Mouse (Mus musculus) testis, adult 2 months (tissue): ENCODE measurements around the gene Tek.

Source experiments
- CTCF ChIP-seq: fragments of 200-500 bp; IDR thresholded peaks from 2 replicates; pipeline ENCODE4 v1.5.1; 2012; ENCODE audit warnings: low read depth, mild to moderate bottlenecking, inconsistent platforms, low read length, moderate library complexity; ENCODE audit not compliant: control insufficient read depth, insufficient read depth, insufficient replicate concordance
- POLR2A ChIP-seq: fragments of 200-500 bp; IDR thresholded peaks from 2 replicates; pipeline ENCODE4 v1.6.1; 2012; ENCODE audit warnings: low read depth, mild to moderate bottlenecking, inconsistent platforms, low read length, moderate library complexity; ENCODE audit not compliant: control insufficient read depth

DNA sequence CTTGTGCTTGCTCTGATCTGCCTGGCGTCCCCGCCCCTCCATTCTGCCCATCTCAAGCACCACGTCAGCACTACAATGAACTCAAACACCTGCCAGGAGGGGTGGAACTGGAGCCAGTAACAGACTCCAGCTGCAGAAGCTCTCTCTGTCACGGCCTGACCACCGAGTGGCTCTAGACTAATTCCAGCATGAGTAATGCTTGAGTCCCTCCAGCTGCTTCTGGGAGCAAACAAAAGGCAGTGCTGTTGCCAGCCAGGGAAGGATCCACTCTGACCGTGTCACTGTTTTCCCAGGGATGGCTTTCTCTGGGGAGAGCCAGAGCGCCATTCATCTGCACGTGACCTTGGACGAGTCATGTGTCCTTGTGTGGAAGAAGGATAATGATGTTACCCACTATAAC is 13.4 kb downstream of the Tek start:
- TF ChIP-seq POLR2A (no peak), CTCF (no peak)
